Mouse (Mus musculus) brain, embryonic 18.5 days (tissue): ENCODE measurements at regions not wholly inside any gene's neighbourhood (a gene's known extent, or its start where the extent isn't known, plus 50 kb on each side); places are given as distances from the start of the nearest gene placed in this dataset.

Source experiments
- DNase-seq: peaks from one replicate; pipeline ENCODE4 v3.0.0-alpha.2; 2012; ENCODE audit warnings: low read depth, low spot score

GRCm38 (mm10) chr9:117863944-117864343, 176.4 kb upstream of the Azi2 start:
- DNase-seq: no peak

GRCm38 (mm10) chr9:117863318-117863717, 177.0 kb upstream of the Azi2 start:
- DNase-seq: no peak

- DNase-seq: no peak
These were observed 180.7 kb upstream of the Azi2 start for GRCm38 (mm10) chr9:117859580-117860045.

- DNase-seq: no peak
These were observed 196.8 kb upstream of the Azi2 start for GRCm38 (mm10) chr9:117843531-117843930.

- no peak for DNase-seq
These were observed 203.5 kb upstream of the Azi2 start for GRCm38 (mm10) chr9:117836696-117837380.

- no peak for DNase-seq
These were observed 203.9 kb upstream of the Rbms3 start for GRCm38 (mm10) chr9:117833586-117833985.

- DNase-seq: no peak
These were observed 184.9 kb upstream of the Rbms3 start for GRCm38 (mm10) chr9:117814661-117815060.

- no peak for DNase-seq
These were observed 183.5 kb upstream of the Rbms3 start for GRCm38 (mm10) chr9:117813216-117813615.

- DNase-seq: no peak
These were observed 176.1 kb upstream of the Rbms3 start for GRCm38 (mm10) chr9:117805812-117806211.

GRCm38 (mm10) chr9:117784186-117784591, 154.5 kb upstream of the Rbms3 start:
- no peak for DNase-seq

GRCm38 (mm10) chr9:117754651-117755050, 124.9 kb upstream of the Rbms3 start:
- DNase-seq: no peak

- DNase-seq: no peak
These were observed 123.8 kb upstream of the Rbms3 start for GRCm38 (mm10) chr9:117753466-117753865.

GRCm38 (mm10) chr9:117744906-117745305, 115.2 kb upstream of the Rbms3 start:
- DNase-seq: no peak

- no peak for DNase-seq
These were observed 99.7 kb upstream of the Rbms3 start for GRCm38 (mm10) chr9:117729366-117729765.

GRCm38 (mm10) chr9:117720161-117720598, 90.5 kb upstream of the Rbms3 start:
- no peak for DNase-seq

GRCm38 (mm10) chr9:117717346-117717745, 87.6 kb upstream of the Rbms3 start:
- no peak for DNase-seq

GRCm38 (mm10) chr9:117716476-117716875, 86.8 kb upstream of the Rbms3 start:
- DNase-seq: no peak

GRCm38 (mm10) chr9:117714741-117715675, 85.3 kb upstream of the Rbms3 start:
- DNase-seq: no peak

GRCm38 (mm10) chr9:117713121-117713520, 83.4 kb upstream of the Rbms3 start:
- DNase-seq: no peak

- no peak for DNase-seq
These were observed 82.1 kb upstream of the Rbms3 start for GRCm38 (mm10) chr9:117711793-117712192.

- DNase-seq: no peak
These were observed 81.3 kb upstream of the Rbms3 start for GRCm38 (mm10) chr9:117710966-117711365.

GRCm38 (mm10) chr9:117709677-117710076, 80.0 kb upstream of the Rbms3 start:
- no peak for DNase-seq

- DNase-seq: no peak
These were observed 63.3 kb upstream of the Rbms3 start for GRCm38 (mm10) chr9:117693001-117693400.
